Mouse (Mus musculus) urinary bladder, postnatal 10 days (tissue): ENCODE results near the gene 2810004N23Rik.

Experiments
- DNase-seq: peaks from one replicate; pipeline ENCODE4 v3.0.0; 2022; ENCODE audit warnings: low spot score

The 2810004N23Rik gene

DNA sequence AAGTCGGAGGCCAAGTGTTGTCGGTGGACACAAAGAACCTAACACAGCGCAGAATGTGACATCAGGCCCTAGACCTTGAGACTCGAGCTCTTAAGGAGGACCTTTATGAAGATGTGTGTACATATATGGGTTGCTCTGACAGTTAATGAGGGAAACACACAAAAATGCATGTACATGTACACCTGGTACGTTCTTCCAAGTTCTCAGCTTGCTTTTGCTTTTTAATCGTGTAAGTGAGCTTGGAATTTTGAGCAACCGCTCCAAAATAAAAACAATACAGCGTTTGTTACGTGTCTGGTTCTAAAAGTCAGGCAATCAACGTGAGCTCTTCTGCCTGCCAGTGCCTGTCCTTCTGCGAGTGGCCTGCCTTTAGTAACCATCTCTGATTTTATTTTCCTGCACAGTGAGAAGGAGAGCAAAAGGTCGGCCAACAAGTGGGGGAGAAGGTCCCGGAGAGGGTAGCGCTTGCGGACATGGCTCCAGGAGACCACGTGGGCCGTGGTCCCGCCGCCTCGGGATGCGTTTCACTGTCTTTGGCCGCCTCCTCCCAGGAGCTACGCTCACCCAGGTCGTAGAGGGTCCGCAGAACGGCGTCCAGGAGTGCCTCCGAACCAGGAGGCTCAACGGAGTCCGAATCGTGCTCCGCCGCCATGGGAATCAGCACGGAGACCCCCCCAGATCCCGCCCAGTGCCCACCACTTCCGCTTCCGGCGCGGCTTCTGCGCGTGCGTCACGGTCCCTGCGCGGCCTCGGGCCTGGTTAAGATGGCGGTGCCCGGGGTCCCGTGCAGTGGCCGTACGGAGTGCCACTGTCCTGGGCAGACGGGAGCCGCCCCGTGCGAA is at the start of gene 2810004N23Rik, which contains the start of gene Gnpat:
2810004N23Rik (minus strand) TSS at position 800 of the 842 bp plus-strand sequence.
Gnpat (plus strand) TSS at position 713 of the 842 bp plus-strand sequence.
- DNase-seq, result peak; percentile 76

DNA sequence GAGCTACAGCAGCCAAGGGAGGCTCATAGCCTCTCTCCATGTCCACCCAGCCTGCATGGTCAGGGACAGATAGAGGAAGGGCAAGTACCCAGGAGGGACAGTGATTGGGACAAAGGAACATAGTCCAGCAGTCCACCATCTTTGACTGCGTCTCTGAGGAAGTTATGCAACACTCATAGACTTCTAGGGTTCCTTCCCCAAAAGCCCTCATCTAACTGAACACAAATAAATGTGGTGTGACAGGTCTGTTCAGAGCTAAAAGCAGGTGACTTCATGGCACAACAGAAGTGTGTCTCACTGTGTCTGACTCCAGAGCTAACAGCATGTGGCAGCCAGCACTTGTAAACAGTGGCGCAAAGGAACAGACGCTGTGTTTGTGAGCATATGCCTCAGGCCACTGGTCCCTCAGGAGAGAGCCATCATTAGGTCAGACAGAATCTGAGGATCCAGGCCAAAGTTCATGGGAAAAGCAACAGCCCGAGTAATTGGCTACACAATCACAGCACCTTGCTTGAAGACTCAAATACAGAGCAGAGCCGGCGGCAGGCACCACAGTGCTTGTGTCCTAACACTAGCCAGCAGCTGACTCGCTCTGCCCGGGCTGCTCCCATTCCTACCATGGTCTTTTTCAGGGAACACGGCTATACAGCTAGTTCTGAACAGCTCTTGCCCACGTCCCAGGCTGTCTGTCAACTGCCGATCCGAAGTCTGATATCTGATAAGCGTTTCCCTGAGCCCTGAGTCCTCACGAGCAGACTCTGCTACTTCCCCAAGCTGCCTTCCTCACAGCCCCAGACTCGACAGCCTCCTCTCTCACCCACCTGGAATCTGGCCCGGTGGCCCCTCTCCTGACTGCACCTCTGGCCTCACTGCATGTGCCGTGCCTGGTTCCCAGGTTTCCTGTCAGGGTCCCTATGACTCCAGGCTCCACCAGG is 49.3 kb upstream of the 2810004N23Rik start:
- DNase-seq, result no peak

DNA sequence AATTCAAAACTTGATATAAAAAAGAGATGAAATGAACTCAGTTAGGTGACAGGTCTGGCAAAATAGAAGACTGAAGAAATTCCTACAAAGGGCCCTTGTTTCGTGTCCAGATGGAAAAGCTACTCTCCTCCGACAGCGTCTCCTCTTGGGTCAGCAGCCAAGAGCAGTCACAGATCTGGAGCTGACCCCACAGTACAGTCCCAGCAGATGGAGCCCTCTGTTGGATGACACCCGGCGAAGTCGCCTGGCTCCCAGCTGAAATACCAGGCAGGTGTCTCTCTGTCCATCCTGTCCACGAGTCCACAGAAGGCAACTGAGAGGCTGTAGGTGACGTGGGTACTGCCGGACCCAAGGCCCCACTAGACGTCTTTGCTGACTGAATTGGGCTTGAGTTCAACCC is 47.4 kb upstream of the 2810004N23Rik start:
- no peak for DNase-seq

DNA sequence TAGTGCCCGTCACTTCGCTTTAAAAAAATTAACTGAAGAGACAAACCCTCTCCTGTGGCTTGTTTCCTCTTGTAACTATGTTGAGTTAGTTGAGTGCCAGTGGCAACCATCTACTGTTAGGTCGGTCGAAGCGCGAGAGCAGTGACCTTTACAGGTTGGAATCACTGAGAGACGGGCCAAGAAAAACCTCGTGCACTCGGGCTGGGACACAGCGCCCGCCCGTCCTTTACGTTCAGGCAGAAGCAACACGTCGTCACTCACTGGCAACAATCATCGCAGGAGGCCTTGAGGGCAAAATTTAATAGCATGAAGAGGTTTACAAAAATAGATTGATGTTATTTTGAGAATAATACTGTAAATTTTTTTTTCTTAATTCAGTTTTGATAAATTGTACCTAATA is 47.0 kb upstream of the 2810004N23Rik start:
- no peak for DNase-seq

DNA sequence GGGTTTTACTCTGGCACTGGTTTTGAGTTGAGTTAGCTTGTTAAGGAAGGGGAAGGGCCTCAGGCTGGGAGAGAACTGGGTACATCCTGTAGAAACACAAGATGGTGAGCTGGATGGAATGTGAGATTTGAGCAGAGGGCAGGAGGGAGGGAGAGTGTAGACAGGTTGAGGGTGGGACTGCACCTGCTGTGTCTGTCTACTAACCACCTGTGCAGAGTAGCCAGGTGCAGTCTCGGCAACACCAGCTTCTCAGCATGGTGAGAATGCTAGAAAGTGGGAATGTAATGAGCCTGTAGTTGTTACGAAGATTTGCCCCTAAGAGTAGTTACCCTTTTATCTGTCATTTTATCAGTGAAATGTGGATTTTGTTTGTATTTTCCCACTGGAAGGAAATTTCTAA is 42.6 kb upstream of the 2810004N23Rik start:
- no peak for DNase-seq

DNA sequence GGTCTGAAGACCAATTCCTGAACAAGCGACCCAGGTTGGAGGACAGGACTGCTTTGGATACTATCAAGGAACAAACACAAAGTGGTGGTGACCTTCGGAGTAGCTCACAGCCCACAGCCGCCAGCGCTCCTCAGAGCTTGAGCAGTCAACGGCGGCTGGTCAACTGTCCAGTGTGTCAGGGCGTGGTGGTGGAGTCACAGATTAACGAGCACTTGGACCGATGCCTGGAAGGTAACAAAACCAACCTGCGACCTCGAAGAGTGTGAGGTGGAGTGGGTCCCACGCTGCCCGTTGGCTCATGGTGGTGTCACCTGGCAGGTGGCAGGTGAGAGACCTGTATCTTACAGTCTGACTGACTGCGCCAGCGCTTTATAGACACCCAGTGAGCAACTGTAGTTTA is 40.3 kb upstream of the 2810004N23Rik start:
- no peak for DNase-seq

DNA sequence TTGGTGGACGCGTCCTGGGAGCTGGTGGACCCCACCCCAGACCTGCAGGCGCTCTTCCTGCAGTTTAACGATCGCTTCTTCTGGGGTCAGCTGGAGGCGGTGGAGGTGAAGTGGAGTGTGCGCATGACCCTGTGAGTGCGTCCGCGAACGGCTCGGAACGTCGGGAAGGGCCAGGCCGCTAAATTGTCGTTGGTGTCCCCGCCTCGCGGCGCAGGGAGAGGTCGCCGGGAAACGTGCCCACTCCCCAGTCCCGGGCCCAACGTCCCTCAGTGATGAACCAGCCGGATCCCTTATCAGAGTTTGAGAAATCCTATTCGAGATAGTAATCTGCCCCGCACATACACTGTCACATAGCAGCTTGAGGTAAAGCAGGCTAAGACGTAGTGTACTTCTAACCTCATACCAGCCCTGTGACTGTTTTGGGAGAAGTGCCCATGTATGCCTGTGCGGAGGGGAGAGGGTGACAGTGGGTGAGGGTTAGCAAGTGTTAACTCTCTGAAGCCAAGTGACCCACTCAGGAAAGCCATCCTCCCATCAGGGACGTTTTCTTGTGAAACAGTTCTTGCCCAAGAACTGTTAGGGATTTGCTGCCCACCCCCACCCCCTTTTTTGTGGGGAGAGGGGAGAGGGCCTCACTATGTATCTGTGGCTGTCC is 35.5 kb upstream of the 2810004N23Rik start:
- no peak for DNase-seq

DNA sequence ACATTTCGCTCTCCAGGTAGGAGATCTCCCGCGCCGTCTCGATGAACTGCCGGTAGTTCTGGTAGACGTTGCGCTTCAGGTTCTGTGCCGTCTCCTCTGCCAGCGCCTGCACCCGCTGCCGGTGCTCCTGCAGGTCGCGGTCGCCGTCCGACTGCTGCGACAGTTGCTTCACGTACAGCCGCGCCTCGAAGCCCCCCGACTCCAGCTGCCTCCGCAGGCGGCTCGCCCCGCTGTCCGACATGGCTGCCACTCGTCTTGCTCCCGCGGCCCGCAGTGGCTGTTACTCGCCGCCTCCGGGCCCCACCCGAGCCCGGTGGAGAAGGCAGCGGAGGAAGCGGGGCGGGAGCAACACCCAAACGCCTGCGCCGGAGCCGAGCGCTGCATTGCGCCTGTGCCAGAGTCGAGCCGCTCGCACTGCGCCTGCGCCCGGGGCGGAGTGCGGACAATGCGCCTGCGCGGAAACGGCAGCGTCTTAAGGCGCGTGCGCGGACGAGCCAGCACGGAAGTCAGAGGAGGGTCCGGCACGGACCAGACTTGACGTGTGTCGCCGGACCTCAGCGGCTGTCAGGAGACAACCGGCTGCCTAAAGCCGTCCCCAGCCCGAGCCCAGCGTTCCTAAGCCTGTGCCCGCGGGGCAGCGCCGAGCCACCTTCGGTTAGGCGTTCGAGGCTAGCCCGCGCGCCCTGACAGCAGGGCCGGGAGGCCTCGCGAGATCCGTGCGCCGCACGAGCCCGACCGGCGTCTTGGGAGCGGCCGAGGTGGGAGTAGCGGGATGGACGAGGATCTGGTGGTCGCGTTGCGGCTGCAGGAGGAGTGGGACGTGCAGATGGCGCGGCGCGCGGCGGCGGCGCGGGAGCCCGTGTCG is 34.7 kb upstream of the 2810004N23Rik start, which contains the start of the genes Exoc8 and Sprtn:
Exoc8 (minus strand) TSS at position 320 of the 865 bp plus-strand sequence.
Sprtn (plus strand) TSS at position 501 of the 865 bp plus-strand sequence.
- peak; percentile 92 for DNase-seq

DNA sequence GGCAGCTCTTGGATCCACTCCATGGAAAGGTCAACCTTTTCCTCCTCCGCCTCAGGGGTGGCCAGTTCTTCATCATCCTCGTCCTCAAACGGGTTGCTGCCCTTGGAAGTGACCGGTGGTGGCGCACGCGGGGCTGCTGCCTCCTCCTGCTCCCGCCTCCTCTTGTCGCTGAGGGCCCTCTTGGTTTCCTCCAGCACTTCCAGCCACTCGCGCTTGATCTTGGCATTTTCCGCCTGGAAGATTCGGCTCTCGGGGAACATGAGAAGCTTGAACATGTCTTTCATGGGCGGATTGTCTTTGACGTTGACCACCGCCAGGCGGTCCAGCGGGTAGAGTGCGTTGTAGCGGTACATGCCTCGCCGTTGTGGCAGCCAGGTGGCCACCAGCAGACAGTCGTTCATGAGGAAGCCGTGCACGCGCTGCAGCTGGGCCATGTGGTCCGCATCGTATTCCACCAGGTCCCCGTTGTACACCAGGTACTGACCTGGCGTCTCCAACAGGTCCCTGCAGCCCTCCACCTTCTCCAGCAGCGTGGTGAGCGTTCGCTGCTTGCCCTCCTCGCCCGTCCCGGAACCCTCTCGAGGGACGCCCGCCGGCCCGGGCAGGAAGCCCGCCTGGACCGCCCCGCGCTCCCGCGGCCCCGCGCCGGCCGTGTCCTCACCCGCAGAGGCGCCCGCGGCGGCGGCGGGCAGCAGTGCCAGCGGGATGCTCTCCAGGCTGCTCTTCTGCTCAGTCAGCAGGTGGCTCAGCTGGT is 33.9 kb upstream of the 2810004N23Rik start:
- DNase-seq, result peak; percentile 38

DNA sequence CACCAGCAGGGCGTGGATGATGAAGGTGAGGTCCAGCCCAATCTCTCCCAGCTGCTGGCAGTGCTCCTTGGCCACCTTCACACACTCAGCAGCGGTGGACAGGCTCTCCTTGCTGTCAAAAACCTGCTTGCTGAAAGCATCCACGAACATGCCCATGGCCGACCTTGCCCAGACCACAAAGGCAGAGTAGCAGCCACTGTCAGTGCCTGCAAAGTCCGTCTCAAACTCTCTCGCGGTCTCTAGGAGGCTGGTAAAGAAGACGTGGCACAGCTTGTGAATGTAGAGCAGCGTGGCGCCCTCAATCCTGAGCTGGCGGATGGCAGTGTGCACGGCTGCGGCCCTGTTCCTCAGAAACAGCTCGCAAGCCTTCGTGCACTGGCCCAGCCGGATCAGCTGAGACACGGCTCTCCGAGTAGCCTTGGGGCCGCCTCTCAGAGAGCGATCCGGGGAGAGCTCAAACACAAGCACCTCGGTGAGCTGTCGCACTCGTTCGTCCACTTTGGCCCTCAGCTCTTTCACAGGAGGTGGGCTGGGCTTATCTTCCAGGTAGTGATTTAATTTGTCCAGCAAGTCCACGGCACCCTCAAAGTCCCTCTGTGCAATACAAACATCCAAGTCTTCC is 33.2 kb upstream of the 2810004N23Rik start:
- no peak for DNase-seq

DNA sequence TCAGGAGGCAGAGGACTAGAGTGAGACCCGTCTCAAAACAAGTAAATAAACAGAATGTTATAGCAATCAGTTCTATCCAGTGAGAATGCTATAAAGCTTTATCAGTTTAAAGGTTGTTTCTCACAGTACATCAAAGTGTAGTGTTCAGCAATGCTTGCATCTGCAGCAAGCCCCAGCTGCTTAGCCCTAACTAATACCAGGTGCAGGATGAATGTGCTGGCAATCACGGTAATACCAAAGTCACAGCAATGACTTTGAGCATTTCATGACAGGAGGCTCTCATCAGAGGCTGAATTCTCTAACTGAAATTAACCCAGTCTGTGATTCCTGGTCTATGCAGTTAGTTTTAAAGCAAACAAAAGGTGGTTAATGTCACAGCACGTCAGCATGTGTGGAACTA is 29.7 kb upstream of the 2810004N23Rik start:
- DNase-seq, result no peak

DNA sequence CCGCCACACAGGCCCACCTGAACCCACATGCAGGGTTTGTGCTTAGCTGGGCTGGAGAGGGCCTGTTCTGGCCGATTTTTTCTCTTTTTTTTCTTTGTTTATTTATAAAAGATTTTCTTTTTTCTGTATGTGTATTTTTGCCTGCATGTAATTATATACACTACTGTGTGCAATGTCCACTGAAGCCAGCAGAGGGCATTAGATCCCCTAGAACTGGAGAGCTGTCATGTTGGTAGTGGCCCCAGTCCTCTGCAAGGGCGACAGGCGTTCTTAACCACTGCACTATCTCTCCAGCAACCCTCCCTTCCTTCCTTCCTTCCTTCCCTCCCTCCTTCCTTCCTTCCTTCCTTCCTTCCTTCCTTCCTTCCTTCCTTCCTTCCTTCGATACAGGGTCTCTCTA is 25.5 kb upstream of the 2810004N23Rik start:
- DNase-seq, result no peak

DNA sequence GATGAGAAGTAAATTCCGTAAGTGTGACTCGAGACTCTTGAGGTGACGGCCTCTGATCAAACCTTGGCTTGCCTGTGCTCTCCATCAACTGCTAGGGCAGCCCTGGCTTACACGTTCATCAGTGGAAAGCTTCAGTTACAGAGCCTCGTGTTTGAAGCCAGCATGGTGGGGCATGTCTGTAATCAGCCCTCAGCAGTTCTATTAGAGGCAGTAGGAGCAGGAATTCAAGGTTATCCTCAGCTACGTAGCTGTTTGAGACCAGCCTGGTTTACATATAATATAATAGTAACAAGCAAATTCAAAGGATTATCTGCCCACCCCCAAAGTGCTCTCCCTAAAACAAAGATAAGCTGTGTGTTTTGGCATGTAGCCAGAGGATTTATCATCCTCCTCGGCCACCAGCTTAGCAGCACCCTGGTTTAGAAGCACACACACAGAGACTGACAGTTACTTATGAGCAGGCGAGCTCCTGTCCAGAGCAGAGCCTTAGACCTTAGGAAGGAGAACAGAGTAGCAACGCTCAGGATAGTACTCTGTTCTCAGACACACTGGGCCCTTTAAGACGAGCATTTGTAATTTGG is 16.1 kb upstream of the 2810004N23Rik start:
- DNase-seq, result no peak

DNA sequence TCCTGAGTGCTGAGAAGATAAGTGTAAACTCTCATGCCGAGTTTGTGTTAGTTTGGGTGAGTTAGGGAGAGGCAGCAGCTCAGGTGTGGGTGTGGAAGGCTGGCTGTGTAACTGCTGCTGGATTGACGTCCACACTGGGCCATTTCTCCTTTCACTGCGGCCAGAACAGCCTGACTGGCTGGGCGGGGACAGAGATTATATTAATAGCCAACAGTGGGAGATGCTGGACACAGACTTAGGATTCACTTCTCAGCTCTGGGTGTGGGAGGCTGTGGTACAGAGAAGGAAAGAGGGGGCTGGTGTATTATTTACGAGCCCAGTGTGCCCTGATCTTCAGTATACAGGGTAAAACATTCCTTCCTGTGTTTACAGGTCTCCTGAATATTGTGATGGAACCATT is 15.2 kb upstream of the 2810004N23Rik start:
- DNase-seq, result no peak

DNA sequence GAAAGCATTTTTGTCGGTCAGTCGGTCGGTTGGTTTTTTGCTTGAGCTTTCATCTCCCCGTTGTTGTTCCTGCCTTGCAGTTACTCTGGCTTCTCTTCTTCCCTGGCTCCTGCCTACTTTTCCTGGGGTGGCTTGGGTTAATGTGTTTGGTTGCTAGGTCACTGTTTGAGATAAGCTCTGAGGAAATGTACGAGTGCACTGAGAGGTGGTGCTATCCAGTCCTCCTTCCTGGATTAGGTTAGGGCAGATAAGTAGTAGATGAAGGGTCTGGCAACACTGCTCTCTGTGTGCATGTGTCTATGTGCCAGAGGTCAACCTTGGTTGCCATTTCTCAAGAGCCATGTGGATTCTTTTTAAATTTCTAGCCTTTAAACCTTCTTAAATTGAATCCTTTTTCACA is 9.8 kb upstream of the 2810004N23Rik start:
- DNase-seq, result no peak

DNA sequence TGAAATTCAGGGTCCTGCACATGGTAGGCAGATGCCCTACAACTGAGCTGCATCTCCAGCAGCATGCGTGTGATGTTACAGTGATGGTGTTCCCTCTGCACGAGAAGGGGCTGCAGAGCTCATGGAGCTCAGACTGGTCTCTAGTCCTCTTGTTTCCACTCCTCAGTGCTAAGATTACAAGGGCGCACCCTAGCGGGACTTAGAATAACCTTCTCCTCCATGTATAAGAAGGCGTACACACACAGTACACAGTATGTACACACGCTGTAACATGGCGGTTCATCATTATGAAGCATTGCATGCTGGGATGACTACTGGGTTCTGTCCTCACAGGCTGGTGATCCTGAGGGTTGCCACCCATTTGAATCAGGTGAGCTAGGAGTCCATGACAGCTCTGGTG is 9.2 kb upstream of the 2810004N23Rik start:
- no peak for DNase-seq

DNA sequence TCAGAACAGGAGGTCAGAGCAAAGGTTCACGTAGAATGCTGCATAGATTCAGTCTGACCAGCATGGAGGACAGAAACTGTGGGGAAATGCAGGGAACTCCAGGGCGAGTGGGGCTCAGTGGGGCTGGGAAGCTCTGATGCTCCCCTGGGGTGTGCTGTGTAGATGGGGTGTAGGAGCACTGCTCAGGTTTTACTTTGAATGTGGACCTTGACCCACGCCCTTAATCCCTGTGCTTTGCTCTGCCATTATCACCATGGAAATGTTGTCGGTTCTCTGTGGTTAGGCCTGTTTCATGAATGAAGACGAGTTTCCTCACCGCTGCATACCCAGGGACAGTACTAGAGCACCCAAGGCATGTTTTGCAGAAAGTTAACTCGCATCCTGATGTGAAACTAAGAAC is 8.6 kb upstream of the 2810004N23Rik start:
- DNase-seq, result no peak

DNA sequence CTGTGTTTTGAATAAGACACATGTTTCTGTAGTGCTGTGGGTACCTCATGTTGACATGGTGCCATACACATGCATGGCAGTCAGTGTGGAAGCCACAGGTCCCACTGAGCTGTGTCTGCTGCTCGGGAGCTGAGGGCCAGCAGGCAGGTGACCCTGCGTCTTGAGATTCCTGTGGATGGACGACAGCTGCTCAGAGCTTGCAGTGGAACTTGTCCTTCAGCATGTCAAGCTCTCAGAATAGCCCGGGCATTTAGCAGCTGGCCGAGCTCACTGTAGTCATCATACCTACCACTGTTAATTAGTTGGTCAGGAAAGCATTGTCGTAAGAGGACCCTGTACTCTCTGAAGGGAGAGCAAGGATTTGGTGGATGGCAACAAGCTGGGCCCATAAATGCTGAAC is 6.8 kb upstream of the 2810004N23Rik start:
- DNase-seq, result no peak

DNA sequence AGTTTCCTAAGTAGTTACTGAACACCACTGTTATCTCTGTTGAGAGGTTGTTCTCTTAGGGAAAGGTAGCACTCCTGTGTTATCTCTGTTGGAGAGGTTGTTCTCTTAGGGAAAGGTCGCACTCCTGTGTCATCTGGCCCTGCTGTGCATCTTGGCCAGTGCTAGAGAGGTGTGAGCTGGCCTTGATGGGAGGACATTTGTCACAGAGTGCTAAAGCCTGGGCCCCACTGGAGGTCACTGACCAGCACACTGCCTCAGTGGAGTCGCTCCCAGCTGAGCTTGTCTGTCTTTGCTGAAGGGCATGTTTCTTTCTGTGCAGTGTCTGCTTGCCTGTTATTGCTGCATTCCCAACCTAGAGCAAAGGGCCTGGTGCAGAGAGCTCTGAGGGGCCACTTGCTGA is 4.2 kb upstream of the 2810004N23Rik start:
- no peak for DNase-seq

DNA sequence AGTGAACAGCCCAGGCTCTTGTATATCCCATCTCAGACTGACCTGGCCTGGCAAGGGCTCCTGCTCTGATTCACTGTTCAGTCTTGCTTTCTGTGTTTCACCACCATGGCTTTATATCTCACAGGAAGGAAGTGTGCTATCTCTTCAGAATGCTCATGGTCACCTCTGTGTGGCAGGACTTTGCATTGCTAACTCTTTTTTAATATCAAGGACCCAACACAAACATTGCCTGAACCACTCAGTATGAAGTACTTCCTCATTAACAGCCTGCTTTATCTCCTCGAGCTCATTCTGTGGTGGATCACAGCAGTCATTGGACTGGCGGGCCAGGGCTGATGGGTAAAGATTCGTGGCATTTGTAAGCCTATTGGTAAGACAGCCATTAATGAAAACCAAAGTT is 3.7 kb upstream of the 2810004N23Rik start:
- no peak for DNase-seq
